Mouse (Mus musculus) layer of hippocampus, postnatal 25 days (tissue): ENCODE data around the gene Calm3. TPM values are rescaled to one million over a fixed set of nuclear protein-coding genes. Genes with fewer than 3 reads are reported as not detected.
"Not testable (repeated sequence)": the region's sequence is repeated elsewhere in the genome, so short reads cannot be mapped to it uniquely, and the experiment has no call there.

Source experiments
- DNase-seq, 2 experiments: peaks; one replicate each; pipeline ENCODE4 v3.0.0; 2022; ENCODE audit warnings: mixed read lengths in 2 of 2, low spot score in 1 of 2; ENCODE audit errors: extremely low spot score in 1 of 2
- total RNA-seq, 2 experiments: library from RNA; stranded (reverse); gene quantifications; 2 replicates each; pipeline ENCODE4 v1.2.3; 2021

The Calm3 gene
- 1,000 to 10,000 TPM; 2,256 to 2,439 TPM for total RNA-seq

DNA sequence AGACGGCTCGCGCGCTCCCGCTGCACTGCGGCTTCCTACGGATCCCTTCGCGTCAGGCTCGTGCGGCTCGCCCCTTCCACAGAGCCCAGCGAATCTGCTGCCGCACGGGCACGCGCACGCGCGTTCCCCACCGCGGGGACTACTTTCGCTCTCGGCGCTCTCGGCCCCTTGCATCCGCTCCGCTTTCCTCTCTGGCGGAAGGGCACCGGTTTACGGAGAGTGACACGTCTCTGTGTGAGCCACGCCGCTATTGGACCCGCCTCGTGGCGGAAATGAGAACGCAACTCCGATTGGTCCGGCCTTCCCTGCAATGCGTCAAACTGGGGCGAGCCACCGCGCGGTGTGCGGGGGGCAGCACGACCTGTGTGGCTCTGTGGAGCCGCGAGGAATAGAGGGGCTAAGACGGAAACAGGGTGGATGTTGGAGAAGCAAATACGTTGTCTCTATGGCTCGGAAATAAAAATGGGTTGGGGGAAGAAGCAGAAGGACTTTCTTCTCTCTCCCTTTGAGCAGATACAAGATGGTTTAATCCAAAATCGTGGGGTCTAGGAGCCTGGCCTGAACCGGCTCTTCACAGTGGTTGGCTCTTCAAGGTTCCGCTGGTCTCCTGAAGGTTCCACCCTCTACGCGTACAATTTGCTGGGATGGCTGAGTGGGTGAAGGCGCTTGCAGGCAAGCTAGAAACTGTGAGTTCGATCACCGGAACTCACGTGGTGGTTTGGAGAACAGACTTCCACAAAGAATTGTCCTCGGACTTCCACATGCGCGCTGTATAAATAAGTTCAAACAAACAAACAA, at the start of gene Calm3:
Gene Calm3, minus strand, starts transcription at position 78 of the 798 bp plus-strand sequence.
- DNase-seq = peak; percentile 99 to 100

DNA sequence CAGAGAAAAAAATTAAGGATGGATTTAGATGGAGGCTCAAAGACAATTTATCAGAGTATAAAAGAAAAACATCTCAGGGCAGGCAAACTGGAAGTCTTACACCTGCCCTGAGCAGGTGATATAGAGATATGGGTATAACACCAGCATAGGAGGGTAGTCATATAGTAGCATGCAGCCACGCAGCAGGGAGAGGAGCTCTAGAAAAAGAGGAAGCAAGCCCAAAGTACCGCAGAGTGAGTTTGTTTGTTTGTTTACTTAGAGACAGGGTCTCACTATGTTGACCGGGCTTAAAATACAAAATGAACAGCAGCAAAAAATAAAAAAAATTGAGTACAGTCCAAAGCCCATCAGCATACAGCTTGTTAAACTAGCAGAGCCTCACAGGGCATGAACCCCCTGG, 47.2 kb upstream of the Calm3 start:
- no peak for DNase-seq

DNA sequence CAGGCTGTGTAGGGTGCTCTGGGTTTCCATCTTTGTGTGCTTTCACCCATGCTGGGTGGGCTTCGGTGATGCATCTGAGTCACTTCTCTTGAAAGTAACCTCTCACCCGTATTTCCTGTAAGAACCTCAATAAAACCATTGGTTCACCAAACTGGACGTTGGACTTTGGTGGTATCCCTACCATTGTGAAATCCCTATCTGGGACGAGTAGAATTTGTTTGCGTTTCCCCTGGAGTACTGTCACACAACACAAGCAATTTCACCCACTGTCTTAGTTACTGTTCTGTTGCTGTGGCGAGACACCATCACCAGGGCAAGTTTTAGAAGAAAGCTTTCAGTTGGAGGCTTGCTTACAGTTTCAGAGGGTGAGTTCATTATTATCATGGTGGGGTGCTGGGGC, 44.5 kb upstream of the Calm3 start:
- DNase-seq = no peak

DNA sequence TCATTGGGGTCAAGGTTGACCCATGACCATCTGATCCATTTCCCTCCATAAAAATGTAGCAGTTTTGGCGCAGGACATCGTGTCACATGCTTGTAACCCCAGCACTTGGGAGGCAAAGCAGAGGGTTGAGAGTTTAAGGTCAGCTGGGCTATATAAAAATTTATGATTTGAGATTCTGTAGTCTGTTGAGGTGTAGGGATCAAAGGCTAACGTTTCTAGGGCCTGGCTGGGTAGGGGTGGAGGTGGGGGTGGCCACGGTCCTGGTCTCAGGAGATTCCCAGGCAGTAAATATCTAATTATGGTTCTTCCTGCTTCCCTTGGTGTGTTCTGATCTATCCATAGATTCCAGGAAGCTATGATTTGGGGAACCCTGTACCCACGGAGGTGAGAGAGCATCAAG, 37.8 kb upstream of the Calm3 start:
- DNase-seq = no peak

DNA sequence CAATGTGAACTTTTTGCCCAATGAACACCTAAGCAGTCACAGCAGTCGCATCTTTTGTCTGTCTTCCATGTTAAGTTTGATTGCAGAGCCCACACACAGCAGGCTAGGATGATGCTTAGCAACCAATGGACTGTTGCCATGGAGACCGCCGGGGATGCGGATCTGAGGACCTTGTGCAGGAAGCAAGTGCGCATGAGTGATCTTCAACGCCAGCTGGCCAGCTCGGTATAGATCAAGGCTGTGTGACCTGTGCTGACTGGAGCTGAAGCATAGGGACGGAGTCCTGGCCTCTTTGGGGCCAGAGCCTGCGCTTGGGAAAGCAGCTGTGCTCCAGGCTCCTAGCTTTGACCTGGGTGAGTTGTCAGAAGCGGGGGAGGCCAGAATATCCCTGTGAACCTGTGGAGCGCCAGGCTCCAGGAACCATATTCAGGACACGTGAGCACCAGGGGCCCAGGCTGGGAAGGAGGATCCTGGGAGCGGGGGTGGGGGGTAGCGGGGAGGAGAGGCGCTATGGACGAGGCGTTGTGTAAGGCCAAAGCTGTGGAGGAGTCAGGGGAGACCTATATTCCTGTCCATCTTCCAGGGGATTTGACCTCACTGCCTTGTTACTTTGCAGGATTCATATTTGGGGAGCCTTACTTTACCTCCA, 35.7 kb upstream of the Calm3 start, which contains the start of gene Pnmal1:
Gene Pnmal1, plus strand, starts transcription at position 141 of the 649 bp plus-strand sequence.
- peak; percentile 77 to 85 for DNase-seq

DNA sequence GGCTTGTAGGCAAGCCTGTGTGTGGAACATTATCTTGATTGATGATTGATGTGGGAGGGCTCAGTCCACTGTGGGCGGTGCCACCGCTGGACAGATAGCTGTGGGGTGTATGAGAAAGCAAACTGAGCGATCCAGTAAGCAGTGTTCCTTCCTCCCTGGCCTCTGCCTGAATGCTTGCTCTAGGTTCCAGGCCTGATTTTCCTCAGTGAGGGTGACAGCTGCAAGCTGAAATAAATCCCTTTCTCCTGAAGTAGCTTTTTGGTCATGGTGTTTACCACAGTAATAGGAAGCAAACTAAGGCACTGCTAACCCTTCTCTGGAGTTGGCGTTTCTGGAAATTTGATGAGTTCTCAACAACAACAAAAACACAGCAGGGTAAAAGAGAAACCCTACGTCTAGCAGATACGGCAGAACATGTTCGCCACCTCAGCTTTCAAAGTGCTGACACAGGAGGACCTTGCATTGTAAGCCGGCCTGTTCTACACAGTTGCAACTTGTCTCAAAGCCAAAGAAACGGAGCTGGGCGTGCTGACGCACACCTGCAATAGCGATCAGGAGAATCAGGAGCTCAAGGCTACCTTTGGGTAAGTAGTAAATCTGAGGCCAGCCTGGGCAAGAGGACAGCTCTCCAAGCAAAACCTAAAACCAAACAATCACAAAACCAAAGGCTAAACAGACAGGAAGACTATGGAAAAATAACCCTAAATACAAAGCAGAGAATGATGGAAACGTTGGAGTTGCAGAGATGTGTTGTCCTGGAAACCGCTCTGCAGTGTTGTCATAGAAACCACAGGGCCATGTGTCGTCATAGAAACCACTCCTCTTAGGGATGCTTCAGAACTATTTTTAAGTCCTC, 32.7 kb upstream of the Calm3 start:
- DNase-seq = no peak

DNA sequence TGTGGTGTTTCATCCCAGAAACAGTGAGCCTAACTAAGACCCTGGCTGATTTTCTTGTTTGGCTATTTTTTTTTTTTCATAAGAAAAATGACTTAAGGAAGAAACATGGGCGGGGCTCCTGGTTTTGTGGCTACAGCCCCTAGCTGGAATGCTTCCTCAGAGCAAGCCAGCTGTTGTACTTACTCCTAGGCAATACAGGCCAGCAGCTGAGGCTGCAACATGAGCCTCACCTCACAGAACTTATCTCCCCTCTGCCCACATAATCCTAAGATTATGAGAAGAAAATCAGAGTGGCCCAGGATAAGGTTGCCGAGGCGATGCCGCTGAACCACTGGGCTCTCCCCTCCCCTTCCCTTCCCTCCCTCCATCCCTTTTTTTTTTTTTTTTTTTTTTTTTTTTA, 31.8 kb upstream of the Calm3 start:
- no peak for DNase-seq

DNA sequence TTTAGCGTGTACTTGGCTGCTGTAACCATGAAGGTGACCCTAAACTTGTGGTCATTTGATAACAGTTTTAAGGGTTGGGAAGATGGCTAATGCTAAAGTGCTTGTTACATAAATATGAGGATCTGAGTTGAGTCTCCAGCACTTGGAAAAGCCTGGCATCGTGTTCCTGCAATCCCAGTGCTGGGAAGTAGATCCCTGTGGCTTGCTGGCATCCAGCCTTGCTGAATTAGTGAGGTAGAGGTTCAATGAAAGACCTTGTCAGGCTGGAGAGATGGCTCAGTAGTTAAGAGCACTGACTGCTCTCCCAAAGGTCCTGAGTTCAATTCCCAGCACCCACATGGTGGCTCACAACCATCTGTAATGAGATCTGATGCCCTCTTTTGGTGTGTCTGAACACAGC, 29.9 kb upstream of the Calm3 start:
- DNase-seq = not testable (repeated sequence)

DNA sequence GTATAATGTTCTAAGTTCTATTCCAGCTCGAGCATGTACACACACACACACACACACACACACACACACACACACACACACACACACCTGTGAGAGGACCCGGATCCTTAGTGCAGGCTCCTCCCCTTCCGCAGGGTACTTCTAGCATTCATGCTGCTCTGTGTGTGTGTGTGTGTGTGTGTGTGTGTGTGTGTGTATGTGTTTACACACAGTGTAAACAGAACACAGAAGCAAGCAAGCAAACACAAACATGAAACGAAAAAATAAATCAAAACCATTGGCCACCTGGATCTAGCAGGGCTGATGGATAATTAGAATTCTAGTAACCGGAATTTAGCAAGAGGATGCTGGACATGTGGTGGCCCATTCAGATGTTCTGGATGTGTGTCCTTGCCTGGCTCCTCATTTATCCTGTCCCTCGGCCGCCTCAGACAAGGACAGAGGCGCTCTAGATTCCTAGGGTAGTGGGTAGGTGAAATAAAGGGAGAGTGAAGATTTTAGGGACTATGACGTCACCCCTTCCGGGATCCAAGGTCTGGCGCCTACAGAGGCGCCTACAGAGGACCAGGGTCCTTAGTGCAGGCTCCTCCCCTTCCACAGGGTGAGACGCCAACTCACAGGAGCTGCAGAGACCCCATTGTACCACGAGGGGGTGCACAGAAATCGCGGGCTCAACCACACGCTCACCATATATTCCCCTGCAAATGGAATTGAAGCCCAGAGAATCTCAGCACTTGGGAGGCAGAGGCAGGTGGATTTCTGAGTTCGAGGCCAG, 27.1 kb upstream of the Calm3 start:
- peak in 1 of 2 experiments; percentile 77 for DNase-seq

DNA sequence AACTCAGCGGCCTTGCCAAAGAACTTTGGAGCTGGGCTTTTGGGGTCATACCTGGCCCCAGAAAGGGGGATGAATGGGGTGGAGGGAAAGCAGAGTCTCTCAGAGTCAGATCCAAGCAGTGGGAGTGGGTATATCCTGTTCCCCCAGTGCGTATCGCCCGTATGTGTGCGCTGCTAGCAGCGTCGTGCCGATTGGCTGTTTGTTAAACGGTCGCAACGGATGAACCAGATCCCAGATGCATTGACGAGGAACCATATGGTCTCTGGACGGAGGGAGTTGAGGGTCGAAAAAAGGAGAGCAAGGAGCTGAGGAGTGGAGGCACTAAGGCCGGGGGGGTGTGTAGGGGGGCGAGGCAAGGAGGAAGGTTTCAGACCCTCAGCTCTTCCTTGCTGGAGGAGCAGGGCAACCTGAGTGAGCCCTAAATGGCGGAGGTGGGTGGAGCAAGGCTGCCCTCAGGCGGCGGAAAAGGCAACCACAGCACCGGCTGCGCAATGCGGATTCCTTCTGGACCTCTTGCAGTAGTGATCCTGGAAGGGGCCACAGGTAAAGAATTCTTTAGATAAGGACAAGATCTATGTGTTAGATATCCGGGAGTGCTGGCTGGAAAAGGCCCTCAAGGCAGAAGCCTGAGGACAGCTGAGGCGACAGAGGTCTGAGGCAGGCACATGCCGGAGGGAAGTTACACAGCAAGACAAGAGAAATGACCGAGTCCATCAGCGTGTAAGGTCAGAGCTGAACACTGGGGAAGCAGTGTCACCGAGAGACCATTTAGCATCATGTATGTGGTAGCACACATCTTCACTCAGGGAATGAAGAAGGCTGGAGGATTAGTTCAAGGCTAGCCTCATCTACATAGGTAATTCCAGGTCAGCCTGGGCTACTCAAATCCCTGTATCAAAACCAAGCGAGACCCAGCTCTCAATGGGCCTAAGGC, 26.3 kb upstream of the Calm3 start:
- peak; percentile 81 to 88 for DNase-seq

DNA sequence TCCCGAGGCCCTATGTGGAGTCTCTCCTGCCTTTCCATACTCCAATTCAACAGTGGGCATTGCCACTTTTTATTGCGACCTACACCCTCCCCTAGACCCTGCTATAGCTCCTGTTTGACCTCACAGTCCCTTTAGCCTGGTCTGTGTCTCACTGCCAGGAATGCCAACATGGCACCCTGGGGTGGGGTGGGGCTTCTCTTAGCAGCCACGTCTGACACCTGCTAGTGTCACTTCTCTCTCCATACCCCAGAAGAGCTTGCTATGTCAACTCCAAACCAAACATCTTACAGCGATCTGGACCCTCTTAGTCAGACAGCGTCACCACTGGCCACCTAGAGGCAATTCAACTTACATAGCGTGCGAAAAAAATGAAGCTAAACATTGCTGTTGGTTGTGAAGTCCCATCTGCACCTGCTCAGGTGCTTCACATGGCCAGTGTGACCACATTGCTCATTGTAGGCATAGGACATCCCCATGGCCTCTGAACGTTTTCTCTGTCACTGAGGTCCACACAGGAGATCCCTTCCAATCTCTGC, 25.1 kb upstream of the Calm3 start:
- no peak for DNase-seq

DNA sequence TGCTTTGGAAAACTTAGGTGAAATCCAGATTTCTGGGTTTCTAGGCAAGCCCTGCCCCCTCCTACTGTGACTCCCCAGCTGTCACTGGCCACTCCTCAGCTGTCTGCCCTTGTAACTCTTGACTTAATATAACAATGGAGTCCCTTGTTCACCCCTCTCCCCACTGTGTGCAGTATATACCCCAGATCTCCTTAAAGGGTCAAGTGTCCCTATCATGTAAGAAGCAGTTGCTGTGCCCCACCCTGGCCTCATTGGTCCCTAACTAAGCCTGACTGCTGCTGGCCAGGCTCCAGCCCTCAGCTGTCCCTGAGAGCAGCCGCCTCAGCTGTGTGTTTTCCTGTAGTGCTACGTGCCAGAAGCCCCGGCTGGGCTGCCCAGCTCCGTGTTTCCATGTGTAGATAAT, 24.0 kb upstream of the Calm3 start:
- no peak for DNase-seq

DNA sequence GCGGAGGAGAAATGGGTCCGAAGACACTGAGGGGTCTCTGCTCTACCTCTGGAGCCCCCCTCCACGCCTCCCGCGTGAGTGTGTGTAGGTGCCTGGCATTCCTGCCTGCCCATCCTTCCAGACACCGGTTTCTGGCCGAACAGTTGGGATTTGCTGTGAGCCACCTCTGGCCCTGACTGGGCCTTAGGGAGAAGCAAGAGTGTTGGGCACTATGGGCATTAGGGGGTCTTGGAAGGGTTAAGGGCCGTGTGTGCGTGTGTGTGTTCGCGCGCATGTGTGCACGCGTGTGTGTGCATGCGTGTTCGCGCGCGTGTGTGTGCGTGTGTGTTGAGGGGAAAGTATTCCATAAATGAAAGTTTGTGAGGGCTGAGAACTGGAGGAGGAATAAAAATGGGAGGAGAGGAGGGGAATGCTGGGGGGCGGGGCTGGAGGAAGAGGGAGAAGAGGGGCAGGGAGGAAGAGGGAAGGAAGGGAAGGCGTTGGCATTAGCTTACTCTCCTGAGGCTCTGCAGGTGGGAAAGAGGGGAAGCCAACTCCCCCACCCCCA, 23.5 kb upstream of the Calm3 start:
- no peak for DNase-seq

DNA sequence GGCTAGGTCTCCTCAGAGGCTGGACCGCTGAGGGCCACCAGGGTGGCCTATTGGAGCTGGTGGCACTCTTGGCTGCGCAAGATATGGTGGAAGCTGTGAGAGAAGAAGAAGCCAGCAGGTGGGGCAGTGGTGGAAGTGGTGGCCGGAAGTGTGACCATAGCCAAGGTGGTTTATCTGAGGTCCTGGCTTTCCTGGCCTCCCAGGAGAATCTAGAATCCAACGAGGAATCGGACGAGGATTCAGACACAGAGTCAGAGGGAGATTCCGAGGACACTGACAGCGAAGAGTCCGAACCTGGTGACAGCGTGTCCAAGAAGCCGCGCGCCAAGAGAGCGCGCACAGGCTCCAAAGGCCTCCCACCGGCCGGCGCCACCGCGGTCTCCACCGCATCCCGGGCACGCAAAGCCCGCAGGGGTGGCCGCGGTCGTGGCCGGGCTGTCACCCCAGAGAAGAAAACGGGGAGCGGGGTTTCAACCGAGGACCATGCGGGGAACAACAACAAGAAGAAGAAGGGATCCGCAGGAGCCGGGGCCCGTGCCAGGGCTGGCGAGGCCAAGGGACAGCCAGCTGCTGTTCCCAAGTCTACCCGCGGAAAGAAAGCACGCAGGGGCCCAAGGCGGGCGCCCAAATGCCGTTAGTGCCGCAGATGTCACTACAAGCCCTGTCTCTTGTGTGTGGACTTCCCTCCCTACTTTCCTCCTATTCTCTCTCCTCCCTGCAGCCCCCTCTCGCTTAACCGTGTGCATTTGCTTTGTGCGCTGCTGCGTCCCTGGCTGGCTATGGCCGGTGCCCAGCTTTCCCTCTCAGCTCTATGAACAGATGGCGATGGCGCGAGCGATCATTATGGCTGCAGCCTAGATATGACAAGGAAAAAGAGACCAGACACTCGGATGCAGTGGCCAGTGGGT, 22.8 kb upstream of the Calm3 start:
- DNase-seq = no peak

DNA sequence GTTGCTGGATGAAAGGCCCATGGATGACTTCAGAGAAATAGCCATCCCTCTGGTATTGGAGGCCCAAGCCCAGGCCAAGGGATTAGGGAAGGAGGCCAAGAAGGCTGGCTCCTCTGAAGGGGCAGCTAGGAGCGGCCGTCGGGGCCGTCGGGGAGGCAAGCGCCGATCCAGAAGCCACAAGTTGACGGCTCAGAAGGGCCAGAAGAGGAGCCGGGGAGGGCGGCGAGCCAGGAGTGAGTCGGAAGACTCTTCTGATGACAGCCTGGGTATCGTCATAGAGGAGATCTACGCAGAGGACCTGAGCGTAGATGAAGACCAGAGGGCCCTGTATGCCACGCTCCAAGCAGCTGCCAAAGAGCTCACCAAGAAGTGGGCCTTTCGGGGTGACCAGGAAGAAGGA, 21.5 kb upstream of the Calm3 start:
- no peak for DNase-seq

DNA sequence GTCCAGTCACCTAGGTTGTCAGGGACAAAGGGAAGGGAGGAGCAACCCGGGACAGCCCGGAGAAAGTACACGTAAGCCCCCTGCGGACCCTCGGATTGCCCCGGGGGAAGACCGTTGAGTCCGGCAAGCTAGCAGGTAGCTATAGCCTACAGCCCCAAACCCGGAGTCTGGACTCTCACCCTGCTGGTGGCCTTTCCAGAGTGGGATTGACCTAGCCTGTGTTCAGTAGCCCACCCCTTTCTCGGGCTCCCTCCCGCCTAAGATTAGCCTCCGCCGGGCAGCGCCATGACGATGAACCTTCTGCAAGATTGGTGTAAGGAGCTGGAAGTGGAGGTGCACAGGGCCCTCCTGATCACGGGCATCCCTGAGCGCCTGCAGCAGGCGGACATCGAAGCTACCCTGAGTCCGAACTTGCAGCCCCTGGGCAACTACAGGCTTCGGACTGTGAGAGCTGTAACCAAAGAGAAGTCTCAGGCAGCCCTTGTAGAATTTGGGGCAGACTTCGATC, 20.9 kb upstream of the Calm3 start:
- no peak for DNase-seq

DNA sequence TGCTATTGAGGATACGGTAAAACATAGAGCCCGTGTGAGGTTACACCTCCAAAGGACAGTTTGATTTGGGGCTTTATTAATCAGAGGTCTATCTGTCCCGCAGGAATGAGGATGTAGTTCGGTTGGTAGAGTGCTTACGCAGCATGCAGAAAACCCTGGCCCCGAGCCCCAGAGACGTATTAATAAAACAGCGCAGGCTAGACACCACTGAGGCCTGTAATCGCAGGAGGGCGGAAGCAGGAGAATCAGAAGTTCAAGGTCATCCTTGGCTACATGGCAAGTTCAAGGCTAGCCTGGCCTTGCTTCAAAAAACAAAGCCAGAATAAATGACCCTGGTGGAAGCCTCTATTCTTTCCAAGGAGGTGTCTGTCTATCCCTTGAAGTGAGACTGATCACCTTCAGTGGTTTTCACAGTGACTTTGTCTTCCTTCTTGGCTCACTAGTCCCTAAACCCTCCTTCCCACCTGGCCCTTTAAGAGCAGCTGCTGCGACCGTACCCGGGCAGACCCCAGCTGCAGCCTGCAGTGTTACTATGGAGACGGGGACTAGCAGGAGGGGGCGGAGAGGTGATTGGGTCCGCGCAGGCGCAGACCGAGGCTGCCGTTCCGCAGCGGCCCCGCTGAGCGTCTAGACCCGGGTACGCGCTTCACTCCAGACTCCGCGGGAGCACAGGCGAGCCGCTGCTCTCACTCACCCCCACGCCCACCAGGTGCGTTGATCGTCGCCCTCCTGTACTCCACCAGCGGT, 20.3 kb upstream of the Calm3 start, which contains the start of gene Pnmal2:
Gene Pnmal2, plus strand, starts transcription at position 622 of the 747 bp plus-strand sequence.
- peak; percentile 82 to 85 for DNase-seq
